Mouse (Mus musculus): ENCODE data around the gene Larp4b. TPM values are rescaled to one million over a fixed set of nuclear protein-coding genes. Genes with fewer than 3 reads are reported as not detected.

Larp4b gene
- total RNA-seq, 2 experiments from 2014 or later: 80.8 to 88.5 TPM

- no peak for DNase-seq (ENCODE audit: low spot score in 2 of 2)
Observed at GRCm38 (mm10) chr13:9173414-9173813, 79.7 kb downstream of the Larp4b start.

DNA sequence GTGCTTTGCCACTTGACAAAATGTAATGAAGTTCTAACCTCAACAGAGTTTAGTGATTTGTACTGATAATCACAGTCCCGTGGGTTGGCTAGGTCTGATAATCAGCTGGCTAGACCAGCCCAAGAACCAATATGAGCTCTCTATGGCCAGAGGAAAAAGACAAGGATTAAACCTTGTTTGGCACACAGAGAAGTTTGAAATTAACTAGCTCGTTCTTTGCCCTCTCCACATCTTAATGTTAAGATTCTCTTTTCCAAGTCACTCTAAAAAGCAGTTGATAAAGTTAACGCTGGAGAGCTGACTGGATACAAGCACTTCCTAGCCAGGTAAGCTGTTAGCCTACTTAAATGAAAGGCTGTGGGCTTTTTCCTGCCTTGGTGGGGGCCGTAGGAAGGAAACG, 81.5 kb downstream of the Larp4b start:
- no peak for DNase-seq (ENCODE audit: low spot score in 2 of 2)

- DNase-seq (ENCODE audit: low spot score in 2 of 2): no peak
Observed at GRCm38 (mm10) chr13:9178270-9178669, 84.6 kb downstream of the Larp4b start.

DNA sequence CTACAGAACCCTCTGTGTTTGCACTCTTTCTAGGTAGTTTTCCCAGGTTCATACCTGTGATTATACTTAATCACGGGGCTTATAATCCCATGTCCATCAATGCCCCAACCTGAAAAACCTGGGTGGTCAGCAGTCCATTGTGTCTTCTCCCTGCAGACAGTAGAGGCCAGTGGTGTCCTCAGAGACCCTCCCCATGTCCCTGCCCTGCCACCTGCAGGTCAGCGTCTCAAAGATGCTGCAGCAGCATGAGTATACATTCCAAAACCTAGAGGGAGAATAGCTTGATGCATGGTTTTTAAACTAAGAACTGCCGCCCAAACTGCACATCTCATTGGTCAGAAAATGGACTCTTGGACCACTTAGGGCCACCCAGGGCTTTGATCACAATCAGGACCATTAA, 85.0 kb downstream of the Larp4b start:
- DNase-seq (ENCODE audit: low spot score in 2 of 2): no peak

GRCm38 (mm10) chr13:9180221-9180620, 86.5 kb downstream of the Larp4b start:
- no peak for DNase-seq (ENCODE audit: low spot score in 2 of 2)

GRCm38 (mm10) chr13:9181106-9181505, 87.4 kb downstream of the Larp4b start:
- DNase-seq (ENCODE audit: low spot score in 2 of 2): no peak

- peak; percentile 39 to 62 for DNase-seq (ENCODE audit: low spot score in 2 of 2)
Observed at GRCm38 (mm10) chr13:9181666-9182264, 88.1 kb downstream of the Larp4b start.

GRCm38 (mm10) chr13:9184281-9184680, 90.6 kb downstream of the Larp4b start:
- no peak for DNase-seq (ENCODE audit: low spot score in 2 of 2)

DNA sequence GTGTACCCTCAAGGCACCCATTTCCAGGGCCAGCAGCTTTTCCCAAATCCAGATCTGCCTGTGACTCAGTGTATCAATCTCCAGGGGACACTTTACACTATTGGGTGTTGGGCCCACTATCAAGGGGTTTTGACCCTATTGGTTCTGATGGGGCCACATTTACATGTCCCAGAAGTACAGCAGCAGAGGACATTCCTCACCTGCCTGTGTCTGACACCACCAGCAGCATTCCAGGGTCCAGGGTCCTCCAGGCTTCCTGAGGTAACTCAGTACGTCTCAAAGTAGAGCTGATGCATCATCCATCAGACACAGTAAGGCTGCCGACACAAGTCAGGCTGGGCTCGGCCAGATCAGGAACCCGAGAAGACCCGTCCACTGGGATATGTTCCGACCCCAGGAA, 91.0 kb downstream of the Larp4b start:
- DNase-seq (ENCODE audit: low spot score in 2 of 2): no peak

- no peak for DNase-seq (ENCODE audit: low spot score in 2 of 2)
Observed at GRCm38 (mm10) chr13:9187156-9187555, 93.5 kb downstream of the Larp4b start.

- peak in 1 of 2 experiments; percentile 1 for DNase-seq (ENCODE audit: low spot score in 2 of 2)
Observed at GRCm38 (mm10) chr13:9187566-9188530, 94.2 kb downstream of the Larp4b start.

DNA sequence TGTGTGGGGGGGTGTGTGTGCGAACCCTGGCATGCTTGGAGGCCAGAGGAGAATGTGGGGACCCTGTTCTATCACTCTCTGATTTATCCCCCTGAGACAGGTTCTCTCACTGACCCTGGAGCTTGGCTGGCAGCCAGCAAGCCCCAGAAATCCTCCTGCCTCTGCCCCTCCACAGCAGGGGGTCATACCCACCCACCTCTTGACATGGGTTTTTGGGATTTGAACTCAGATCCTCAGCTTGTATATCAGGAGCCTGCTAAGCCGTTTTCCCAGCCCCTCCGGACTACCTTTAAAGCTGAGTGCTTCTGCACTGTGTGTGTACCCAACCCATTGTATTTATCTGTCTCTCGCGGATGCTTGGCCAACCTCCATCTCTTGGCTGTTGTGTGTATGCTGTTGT, 95.8 kb downstream of the Larp4b start:
- DNase-seq (ENCODE audit: low spot score in 2 of 2): no peak

- peak in 1 of 2 experiments; percentile 5 for DNase-seq (ENCODE audit: low spot score in 2 of 2)
Observed at GRCm38 (mm10) chr13:9191172-9192140, 97.8 kb downstream of the Larp4b start.

DNA sequence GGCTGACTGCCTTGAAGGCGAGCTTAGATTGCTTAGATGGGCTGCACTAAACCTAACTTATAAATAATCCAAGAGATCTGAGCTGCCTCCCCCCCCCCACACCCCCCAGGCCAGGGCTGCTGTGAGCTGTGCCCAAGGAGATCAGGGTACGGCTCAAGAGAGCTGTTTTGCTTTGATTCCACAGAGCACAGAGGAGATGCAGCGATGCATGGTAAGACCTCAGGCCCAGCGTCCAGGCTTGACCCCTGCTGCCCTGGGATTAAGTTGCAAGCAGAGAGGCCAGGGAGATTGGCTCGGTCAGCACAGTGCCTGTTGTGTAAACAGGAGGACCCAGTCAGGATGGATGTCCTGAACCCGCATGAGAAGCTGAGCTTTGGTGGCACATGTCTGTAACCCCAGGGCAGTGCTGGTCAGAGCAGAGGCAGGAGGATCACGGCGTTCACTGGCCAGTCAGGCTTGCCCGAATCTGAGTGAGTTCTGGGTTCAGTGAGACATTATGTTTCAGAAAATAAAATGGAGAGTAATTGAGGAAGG, 99.2 kb downstream of the Larp4b start:
- DNase-seq (ENCODE audit: low spot score in 2 of 2): no peak

- DNase-seq (ENCODE audit: low spot score in 2 of 2): no peak
Observed at GRCm38 (mm10) chr13:9194656-9195055, 101.0 kb downstream of the Larp4b start.

DNA sequence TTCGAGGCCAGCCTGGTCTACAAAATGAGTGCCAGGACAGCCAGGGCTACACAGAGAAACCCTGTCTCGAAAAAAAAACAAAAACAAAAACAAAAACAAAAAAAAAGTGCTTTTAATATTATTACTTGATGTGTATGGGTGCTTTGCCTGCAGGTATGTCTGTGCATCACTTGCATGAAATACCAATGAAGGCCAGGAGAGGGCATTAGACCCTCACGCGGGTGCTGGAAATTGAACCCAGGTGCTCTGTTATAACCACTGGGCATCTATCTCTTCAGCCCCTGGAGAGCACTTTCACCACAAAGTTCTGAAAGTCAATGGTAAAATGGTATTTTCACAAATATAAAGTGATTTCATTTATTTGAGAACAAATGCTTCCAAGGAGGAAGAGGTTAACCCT, 101.9 kb downstream of the Larp4b start:
- DNase-seq (ENCODE audit: low spot score in 2 of 2): no peak

DNA sequence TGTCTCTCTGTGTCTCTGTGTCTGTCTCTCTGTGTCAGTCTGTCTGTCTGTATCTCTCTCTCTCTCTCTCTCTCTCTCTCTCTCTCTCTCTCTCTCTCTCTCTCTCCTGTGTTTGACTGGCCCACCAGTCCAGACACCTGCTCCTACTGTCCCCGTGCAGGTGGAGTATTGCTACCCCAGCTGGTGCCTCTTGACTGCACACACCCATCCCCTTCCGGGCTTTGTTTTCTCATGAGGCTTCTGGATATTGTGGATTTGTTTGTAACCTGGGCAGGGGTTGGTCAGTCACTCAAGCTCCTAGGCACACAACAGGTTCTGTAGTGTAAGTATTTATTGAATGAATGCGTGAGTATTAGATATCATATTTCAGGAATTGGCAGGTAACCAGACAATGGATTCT, 104.4 kb downstream of the Larp4b start:
- DNase-seq (ENCODE audit: low spot score in 2 of 2): no peak

GRCm38 (mm10) chr13:9198728-9199464, 105.2 kb downstream of the Larp4b start:
- no peak for DNase-seq (ENCODE audit: low spot score in 2 of 2)

GRCm38 (mm10) chr13:9199465-9199844, 105.8 kb downstream of the Larp4b start:
- no peak for DNase-seq (ENCODE audit: low spot score in 2 of 2)

DNA sequence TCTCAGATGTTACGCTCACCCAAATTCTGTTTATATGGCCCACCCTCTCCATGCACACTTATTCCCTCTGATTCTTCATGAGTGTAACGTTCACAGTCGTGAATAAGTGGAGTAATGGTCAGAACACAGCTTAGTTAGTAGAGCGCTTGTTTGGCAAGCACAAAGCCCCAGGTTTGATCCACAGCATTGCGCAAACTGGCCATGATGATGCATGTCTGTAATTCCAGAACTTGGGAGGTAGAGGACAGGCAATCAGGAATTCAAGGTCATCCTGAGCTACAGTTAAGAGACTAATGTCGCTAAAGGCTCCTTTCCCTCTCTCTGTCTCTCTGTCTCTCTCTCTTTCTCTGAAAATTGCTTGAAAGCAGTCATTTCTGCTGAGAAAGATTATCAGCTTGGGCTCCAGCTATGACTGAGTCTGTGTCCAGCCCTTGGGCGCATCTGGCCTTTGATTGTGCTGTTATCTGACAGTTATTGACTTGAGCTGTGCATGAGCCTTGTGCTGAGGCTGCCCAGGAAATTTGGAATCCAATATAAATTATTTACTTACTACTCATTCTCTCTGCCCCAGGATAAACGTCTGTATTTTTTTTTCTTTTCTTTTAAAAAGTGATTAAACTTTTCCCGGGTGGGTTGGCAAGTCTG, 129.2 kb downstream of the Larp4b start:
- DNase-seq (ENCODE audit: low spot score in 2 of 2): no peak

Measured in adrenal gland, postnatal 4 days (tissue).